Mouse (Mus musculus) olfactory bulb, adult 2 months (tissue): ENCODE results near the gene Gpn2.

Experiments
- CTCF ChIP-seq: fragments of 200-500 bp; IDR thresholded peaks from 2 replicates; pipeline ENCODE4 v1.5.1; 2012; ENCODE audit warnings: low read depth, mild to moderate bottlenecking, low read length, moderate library complexity; ENCODE audit not compliant: insufficient read depth
- POLR2A ChIP-seq: fragments of 200-500 bp; IDR thresholded peaks from 2 replicates; pipeline ENCODE4 v1.6.1; 2012; ENCODE audit warnings: mild to moderate bottlenecking, low read depth, low read length, moderate library complexity; ENCODE audit not compliant: insufficient read depth

GRCm38 (mm10) chr4:133626621-133627020 is 42.5 kb downstream of the Gpn2 start:
- TF ChIP-seq POLR2A (no peak), CTCF (no peak)
